Mouse (Mus musculus) layer of hippocampus, postnatal 10 days (tissue): ENCODE measurements around the gene BC049730. TPM values are rescaled to one million over a fixed set of nuclear protein-coding genes. Genes with fewer than 3 reads are reported as not detected.

Source experiments
- DNase-seq, 2 experiments: peaks; one replicate each; pipeline ENCODE4 v3.0.0; 2021; ENCODE audit warnings: low spot score in 2 of 2
- total RNA-seq, 2 experiments: library from RNA; stranded (reverse); gene quantifications; 2 replicates each; pipeline ENCODE4 v1.2.3; 2021

The BC049730 gene
- total RNA-seq, 2 experiments from 2014 or later, result not detected

GRCm38 (mm10) chr7:24762574-24762973, 53.5 kb downstream of the BC049730 start:
- DNase-seq, result no peak

Other genes starting within 250 kb of the BC049730 start
- 1 to 10 TPM; 1.3 to 2.3 TPM for gene Plaur, start 246.8 kb upstream of the BC049730 start, total RNA-seq
- gene Cadm4, start 227.2 kb upstream of the BC049730 start, total RNA-seq, result 100 to 1,000 TPM; 269 to 279 TPM
- 10 to 100 TPM; 61.3 to 64.6 TPM for gene Zfp428, start 202.2 kb upstream of the BC049730 start, total RNA-seq
- not detected for gene AC161166.1, start 196.8 kb upstream of the BC049730 start, total RNA-seq
- gene Irgq, start 178.6 kb upstream of the BC049730 start, total RNA-seq, result 100 to 1,000 TPM in 1 of 2 experiments, 10 to 100 TPM in 1; 98.5 to 101 TPM
- gene Pinlyp, start 163.1 kb upstream of the BC049730 start, total RNA-seq, result not detected
- 10 to 100 TPM; 37.8 to 39.7 TPM for gene Xrcc1, start 163.0 kb upstream of the BC049730 start, total RNA-seq
- 1 to 10 TPM; 7.7 to 8.7 TPM for gene Ethe1, start 121.7 kb upstream of the BC049730 start, total RNA-seq
- gene Zfp575, start 121.6 kb upstream of the BC049730 start, total RNA-seq, result 1 to 10 TPM; 8.2 to 8.7 TPM
- under 1 TPM; 0.37 to 0.60 TPM for gene Phldb3, start 98.5 kb upstream of the BC049730 start, total RNA-seq
- under 1 TPM; 0.20 to 0.64 TPM for gene Lypd3, start 72.7 kb upstream of the BC049730 start, total RNA-seq
- not detected for gene Tex101, start 32.6 kb upstream of the BC049730 start, total RNA-seq
- not detected for gene Gm4763, start 17.7 kb downstream of the BC049730 start, total RNA-seq
- gene Cd177, start 51.1 kb downstream of the BC049730 start, total RNA-seq, result not detected
- gene Ceacam10, start 68.0 kb downstream of the BC049730 start, total RNA-seq, result not detected
- gene Gm9844, start 153.0 kb downstream of the BC049730 start, total RNA-seq, result 1 to 10 TPM; 1.8 to 7.7 TPM
- gene Lypd4, start 160.7 kb downstream of the BC049730 start, total RNA-seq, result not detected
- gene Dmrtc2, start 160.8 kb downstream of the BC049730 start, total RNA-seq, result under 1 TPM in 1 of 2 experiments, not detected in 1; 0.27 TPM
- gene Rps19, start 175.1 kb downstream of the BC049730 start, total RNA-seq, result 100 to 1,000 TPM; 563 to 573 TPM
- gene Cd79a, start 188.1 kb downstream of the BC049730 start, total RNA-seq, result not detected
- gene Arhgef1, start 193.7 kb downstream of the BC049730 start, total RNA-seq, result 10 to 100 TPM; 83.0 to 97.9 TPM
- not detected for gene Gm4881, start 235.3 kb downstream of the BC049730 start, total RNA-seq